Mouse (Mus musculus) G1E (cell line): ENCODE measurements around the gene Cda. TPM values are rescaled to one million over a fixed set of nuclear protein-coding genes. Genes with fewer than 3 reads are reported as not detected.

Source experiments
- ATAC-seq: 2 replicates; pipeline ENCODE4 v1.8.0; 2016; ENCODE audit warnings: mild to moderate bottlenecking; ENCODE audit not compliant: insufficient number of reproducible peaks, poor library complexity, low FRiP score, severe bottlenecking; ENCODE audit errors: extremely low read depth
- DNase-seq: peaks from one replicate; pipeline ENCODE4 v3.0.0; 2012; ENCODE audit warnings: low spot score
- H3K27me3 ChIP-seq: 2 replicates; pipeline ENCODE4 v1.6.1; 2012; ENCODE audit warnings: mild to moderate bottlenecking, low read length, inconsistent platforms; ENCODE audit not compliant: insufficient read depth
- H3K36me3 ChIP-seq: replicated peaks from 2 replicates; pipeline ENCODE3; 2012; ENCODE audit warnings: mild to moderate bottlenecking, inconsistent platforms
- H3K4me1 ChIP-seq: 2 replicates; pipeline ENCODE4 v1.6.1; 2012; ENCODE audit warnings: low read depth, low read length, inconsistent platforms, mixed read lengths; ENCODE audit not compliant: insufficient read depth
- H3K4me3 ChIP-seq: 2 replicates; pipeline ENCODE4 v1.5.1; 2012; ENCODE audit warnings: low read depth, mild to moderate bottlenecking, inconsistent platforms, low read length, moderate library complexity, mixed read lengths
- H3K9me3 ChIP-seq: replicated peaks from 2 replicates; pipeline ENCODE4 v1.6.1; 2012; ENCODE audit warnings: inconsistent platforms
- CTCF ChIP-seq: IDR thresholded peaks from 2 replicates; pipeline ENCODE4 v1.5.1; 2012; ENCODE audit warnings: low read depth, low read length, inconsistent platforms, mixed read lengths
- GATA1 ChIP-seq: IDR thresholded peaks from 2 replicates; pipeline ENCODE4 v1.6.1; 2012; ENCODE audit warnings: borderline replicate concordance, low read length, inconsistent platforms, mixed read lengths
- GATA2 ChIP-seq: IDR thresholded peaks from 2 replicates; pipeline ENCODE4 v1.6.1; 2012; ENCODE audit warnings: low read depth, low read length, inconsistent platforms, borderline replicate concordance
- POLR2AphosphoS5 ChIP-seq: IDR thresholded peaks from 2 replicates; pipeline ENCODE4 v1.6.1; 2012; ENCODE audit warnings: low read depth, low read length, inconsistent platforms; ENCODE audit not compliant: insufficient replicate concordance
- TAL1 ChIP-seq: conservative IDR thresholded peaks from 2 replicates; pipeline ENCODE4 v1.6.1; 2012; ENCODE audit warnings: low read depth, low read length, inconsistent platforms, mixed read lengths
- polyA plus RNA-seq: library from polyadenylated mRNA; stranded (reverse); fragments of >175 nt; gene quantifications from 2 replicates; pipeline ENCODE4 v1.2.3, GENCODE M21; 2012
- total RNA-seq, 2 experiments: library from RNA; stranded (forward) in 1 of 2; stranded (reverse) in 1 of 2; fragments of 200-1000 nt in 1 of 2; fragments of >200 nt in 1 of 2; fragmentation: Nextera tagmentation in 1 of 2; gene quantifications; 2 replicates each; pipeline ENCODE4 v1.2.3; 2014 to 2017

Gene Cda
- total and polyA plus RNA-seq, 3 experiments, result not detected

GRCm38 (mm10) chr4:138318509-138319266, 49.1 kb downstream of the Cda start:
- Histone ChIP-seq H3K4me3 (no peak overlapping the region), H3K9me3 (no peaks in the 10 kb centered on the region), H3K36me3 (peaks cover 55% of the 10 kb centered on the region), H3K27me3 (peaks cover 4% of the 10 kb centered on the region; the same call in 1 of the 2 replicates), H3K4me1 (peaks cover 16% of the 10 kb centered on the region)
- ATAC-seq (peak; percentile 57; the same call in 1 of the 2 replicates), DNase-seq (peak; percentile 53)
- TF ChIP-seq GATA1, result no peak
- peak; percentile 73 for TF ChIP-seq CTCF
- no peak for TF ChIP-seq GATA2
- TF ChIP-seq TAL1, result no peak

GRCm38 (mm10) chr4:138316369-138316768, 51.4 kb downstream of the Cda start:
- Histone ChIP-seq H3K27me3 (peaks cover under 1% of the 10 kb centered on the region; the same call in 1 of the 2 replicates), H3K4me3 (no peak overlapping the region), H3K36me3 (peaks cover 78% of the 10 kb centered on the region), H3K9me3 (no peaks in the 10 kb centered on the region), H3K4me1 (peaks cover 16% of the 10 kb centered on the region)
- DNase-seq (no peak), ATAC-seq (no peak)
- TF ChIP-seq GATA2 (no peak), TAL1 (no peak), GATA1 (no peak), POLR2AphosphoS5 (no peak), CTCF (no peak)

- Histone ChIP-seq H3K9me3 (no peaks in the 10 kb centered on the region), H3K4me1 (peaks cover 14% of the 10 kb centered on the region), H3K36me3 (peaks cover 84% of the 10 kb centered on the region), H3K27me3 (no peaks in the 10 kb centered on the region; the same call in 1 of the 2 replicates), H3K4me3 (no peak overlapping the region)
- ATAC-seq (no peak), DNase-seq (no peak)
- TF ChIP-seq POLR2AphosphoS5 (no peak), CTCF (peak; percentile 45)
These were observed 52.0 kb downstream of the Cda start for GRCm38 (mm10) chr4:138315781-138316180.

- Histone ChIP-seq H3K4me3 (no peak overlapping the region), H3K9me3 (no peaks in the 10 kb centered on the region), H3K4me1 (peaks cover 3% of the 10 kb centered on the region; the same call in 1 of the 2 replicates), H3K36me3 (peaks cover 92% of the 10 kb centered on the region), H3K27me3 (no peaks in the 10 kb centered on the region)
- DNase-seq (no peak), ATAC-seq (no peak)
- no peak for TF ChIP-seq POLR2AphosphoS5
- no peak for TF ChIP-seq TAL1
- TF ChIP-seq GATA2, result no peak
- TF ChIP-seq CTCF, result no peak
- no peak for TF ChIP-seq GATA1
These were observed 54.0 kb downstream of the Cda start for GRCm38 (mm10) chr4:138313795-138314194.

- Histone ChIP-seq H3K4me1 (peaks cover 1% of the 10 kb centered on the region; the same call in 1 of the 2 replicates), H3K36me3 (peaks cover 96% of the 10 kb centered on the region), H3K4me3 (no peak overlapping the region), H3K27me3 (no peaks in the 10 kb centered on the region), H3K9me3 (no peaks in the 10 kb centered on the region)
- DNase-seq, result no peak
- no peak for ATAC-seq
- no peak for TF ChIP-seq POLR2AphosphoS5
- TF ChIP-seq GATA1, result no peak
- TF ChIP-seq TAL1, result no peak
- TF ChIP-seq CTCF, result no peak
- no peak for TF ChIP-seq GATA2
These were observed 54.8 kb downstream of the Cda start for GRCm38 (mm10) chr4:138313021-138313420.

- H3K4me1 ChIP-seq, result peaks cover 10% of the 10 kb centered on the region
- DNase-seq, result no peak
- TF ChIP-seq GATA1, result no peak
- no peak for TF ChIP-seq TAL1
- TF ChIP-seq GATA2, result no peak
- TF ChIP-seq POLR2AphosphoS5, result no peak
- TF ChIP-seq CTCF, result no peak
These were observed 55.7 kb downstream of the Cda start for GRCm38 (mm10) chr4:138312105-138312504.

More at GRCm38 (mm10) chr4:138312105-138312504, 55.7 kb downstream of the Cda start:
- no peaks in the 10 kb centered on the region for H3K27me3 ChIP-seq
- H3K36me3 ChIP-seq, result peaks cover 96% of the 10 kb centered on the region
- H3K4me3 ChIP-seq, result no peak overlapping the region
- H3K9me3 ChIP-seq, result no peaks in the 10 kb centered on the region
- ATAC-seq, result no peak
